7 mouse cellular contexts compared by ENCODE assay signal in the genomic region with DNA sequence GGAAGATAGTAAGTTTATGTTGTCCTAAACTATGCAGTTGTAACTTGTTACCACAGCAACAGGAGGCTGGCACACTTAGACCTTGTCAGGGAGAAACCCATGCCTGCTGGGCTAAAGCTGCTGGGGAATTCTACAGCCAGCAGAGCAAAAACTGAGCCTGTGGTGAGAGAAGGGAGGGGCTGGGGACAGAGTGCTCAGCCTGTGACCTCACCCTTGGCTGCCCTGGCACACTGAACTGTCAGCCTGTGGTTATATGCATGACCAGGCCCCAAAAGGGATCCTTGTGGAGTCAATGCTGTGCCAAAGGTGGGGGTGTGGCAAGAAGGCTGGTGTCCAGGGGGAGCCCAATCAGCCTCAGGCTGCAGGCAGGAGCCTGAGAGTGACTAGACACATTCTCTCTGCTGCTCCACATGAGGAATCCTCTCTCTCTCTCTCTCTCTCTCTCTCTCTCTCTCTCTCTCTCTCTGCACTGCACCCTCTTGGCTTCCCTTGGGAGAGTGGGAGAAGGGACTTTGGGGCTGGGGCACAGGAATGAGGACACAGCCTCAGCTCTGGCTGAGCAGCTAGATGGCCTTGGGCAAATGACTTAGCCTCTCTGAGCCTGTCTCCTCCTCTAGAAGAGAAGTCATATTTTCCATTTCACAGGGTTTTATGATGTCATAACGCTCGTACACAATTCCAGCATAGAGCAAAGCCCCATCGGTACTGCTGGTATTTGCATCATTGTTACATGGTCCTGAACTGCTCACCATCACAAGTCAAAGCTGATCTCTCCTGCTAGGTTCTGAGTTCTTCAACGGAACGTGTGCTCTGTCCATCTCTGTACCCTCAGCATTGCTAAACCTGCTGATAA. TPM values are rescaled to one million over a fixed set of nuclear protein-coding genes. Genes with fewer than 3 reads are reported as not detected.
DNase-seq lines count a peak whose midpoint lies in the region; ATAC-seq and TF ChIP-seq lines count a peak whose summit lies in the region.

No protein-coding gene starts in this region.

- no peak for TF ChIP-seq CTCF in CH12.LX (conservative IDR thresholded peaks at IDR 0.05 in 1 of 2, IDR thresholded peaks at IDR 0.05 in 1 of 2; ENCODE audit: low read depth in 2 of 2, low read length in 2 of 2)

- in situ Hi-C loops in CH12.LX (cut with MboI; ENCODE audit: low pct_ligation_motif_present, low pct_unique_long_range_greater_than_20kb, low sequenced_read_pairs): no loop called here

- TF ChIP-seq EP300 in CH12.LX (IDR thresholded peaks at IDR 0.05; ENCODE audit: low read length): peak; percentile 47; the same call in 1 of the 2 replicates

- TF ChIP-seq POLR2A in CH12.LX (IDR thresholded peaks at IDR 0.05; ENCODE audit: low read depth, low read length): no peak

- intact Hi-C loops in heart, postnatal 25 days (cut with DNase I): no loop called here

- no peak overlapping the region for H3K27ac ChIP-seq in CH12.LX (ENCODE audit: insufficient read depth, low read depth)
- no peak overlapping the region for H3K27ac ChIP-seq in hindbrain, embryonic 11.5 days (ENCODE audit: low read depth, low read length)
- H3K27ac ChIP-seq in forebrain, embryonic 16.5 days (ENCODE audit: low read length): no peak overlapping the region

- no peak overlapping the region for H3K9ac ChIP-seq in CH12.LX (ENCODE audit: insufficient read depth, low read depth)
- H3K9ac ChIP-seq in hindbrain, embryonic 11.5 days (ENCODE audit: low read depth, low read length): no peak overlapping the region
- H3K9ac ChIP-seq in forebrain, embryonic 16.5 days (replicated peaks; ENCODE audit: low read depth, low read length): no peak overlapping the region

- no peak for ATAC-seq in hindbrain, embryonic 11.5 days (ENCODE audit: low FRiP score)
- no peak for ATAC-seq in forebrain, embryonic 16.5 days

- dilution Hi-C loops in CH12.LX (cut with MboI; ENCODE audit: extremely low pct_ligation_motif_present, extremely low pct_unique_long_range_greater_than_20kb, low sequenced_read_pairs): no loop called here

- no peak overlapping the region for H3K4me3 ChIP-seq in CH12.LX (replicated peaks in 1 of 3; ENCODE audit: low read depth in 2 of 3, low read length in 2 of 3, poor library complexity in 1 of 3)
- no peak overlapping the region for H3K4me3 ChIP-seq in hindbrain, embryonic 11.5 days (ENCODE audit: low read depth, low read length)
- no peak overlapping the region for H3K4me3 ChIP-seq in forebrain, embryonic 16.5 days (replicated peaks; ENCODE audit: low read length)

- TF ChIP-seq RAD21 in CH12.LX (IDR thresholded peaks at IDR 0.05; ENCODE audit: low read depth, low read length): no peak

- DNase-seq in kidney, adult 9 months: peak; percentile 56
- DNase-seq in kidney, adult 18-20 months: no peak
- peak; percentile 98 for DNase-seq in 3T3-L1 (ENCODE audit: low read depth, low spot score)
- DNase-seq in CH12.LX (ENCODE audit: extremely low read depth): peak; percentile 59
- DNase-seq in heart, postnatal 25 days (ENCODE audit: low spot score): peak; percentile 53
- DNase-seq in hindbrain, embryonic 11.5 days (ENCODE audit: low spot score): no peak

- 89% methylated on average over 5 of the region's 5 CpGs for WGBS in hindbrain, embryonic 11.5 days
- 81% methylated on average over 5 of the region's 5 CpGs for WGBS in forebrain, embryonic 16.5 days

- H3K9me3 ChIP-seq in CH12.LX (replicated peaks; ENCODE audit: low read length): no peaks in the 10 kb centered on the region
- no peaks in the 10 kb centered on the region for H3K9me3 ChIP-seq in hindbrain, embryonic 11.5 days (ENCODE audit: control insufficient read depth, low read length)
- H3K9me3 ChIP-seq in forebrain, embryonic 16.5 days (ENCODE audit: control insufficient read depth, low read length): no peaks in the 10 kb centered on the region

- peaks cover 36% of the 10 kb centered on the region for H3K27me3 ChIP-seq in CH12.LX (replicated peaks)
- no peaks in the 10 kb centered on the region; the same call in 1 of the 2 replicates for H3K27me3 ChIP-seq in hindbrain, embryonic 11.5 days (ENCODE audit: control insufficient read depth, insufficient read depth, low read length)
- no peaks in the 10 kb centered on the region for H3K27me3 ChIP-seq in forebrain, embryonic 16.5 days (replicated peaks; ENCODE audit: control insufficient read depth, insufficient read depth, low read length)

- no peaks in the 10 kb centered on the region for H3K79me2 ChIP-seq in CH12.LX (replicated peaks; ENCODE audit: control insufficient read depth, extremely low read depth, insufficient read depth, poor library complexity, severe bottlenecking)

- H3K4me1 ChIP-seq in CH12.LX (ENCODE audit: control insufficient read depth in 1 of 2, insufficient read depth in 2 of 2): peaks cover 5 to 18% of the 10 kb centered on the region in 2 experiments; a peak in 2 of 4 replicates
- H3K4me1 ChIP-seq in hindbrain, embryonic 11.5 days (replicated peaks; ENCODE audit: control insufficient read depth, insufficient read depth, low read length): peaks cover 3% of the 10 kb centered on the region; the same call in 1 of the 2 replicates
- H3K4me1 ChIP-seq in forebrain, embryonic 16.5 days (replicated peaks; ENCODE audit: control insufficient read depth, insufficient read depth, low read length): peaks cover 10% of the 10 kb centered on the region

- H3K4me2 ChIP-seq in CH12.LX (ENCODE audit: insufficient read depth, low read depth, poor library complexity, severe bottlenecking): no peak overlapping the region
- H3K4me2 ChIP-seq in hindbrain, embryonic 11.5 days (replicated peaks; ENCODE audit: low read depth, low read length): no peak overlapping the region
- no peak overlapping the region for H3K4me2 ChIP-seq in forebrain, embryonic 16.5 days (ENCODE audit: low read length)

- peaks cover under 1 to 11% of the 10 kb centered on the region in 2 experiments for H3K36me3 ChIP-seq in CH12.LX (replicated peaks in 1 of 2; ENCODE audit: control insufficient read depth in 1 of 2, insufficient read depth in 1 of 2, low read length in 1 of 2)
- no peaks in the 10 kb centered on the region for H3K36me3 ChIP-seq in hindbrain, embryonic 11.5 days (ENCODE audit: control insufficient read depth, insufficient read depth, low read length)
- H3K36me3 ChIP-seq in forebrain, embryonic 16.5 days (ENCODE audit: control insufficient read depth, insufficient read depth): no peaks in the 10 kb centered on the region

TF ChIP-seq in CH12.LX, 34 proteins besides CTCF, POLR2A, EP300 and RAD21:
- TF ChIP-seq KAT2A (IDR thresholded peaks at IDR 0.05; ENCODE audit: insufficient replicate concordance, low read length) (no peak), JUN (IDR thresholded peaks at IDR 0.05; ENCODE audit: insufficient read depth, low read depth, low read length) (peak; percentile 96), BHLHE40 (IDR thresholded peaks at IDR 0.05; ENCODE audit: low read depth, low read length) (0 out of 2 replicates have a peak, but pooled peaks have one; percentile 37), MAZ (IDR thresholded peaks at IDR 0.05; ENCODE audit: low read depth, low read length) (peak; percentile 60; the same call in 1 of the 2 replicates), MYC (IDR thresholded peaks at IDR 0.05; ENCODE audit: low read depth, low read length) (0 out of 2 replicates have a peak, but pooled peaks have one; percentile 15), HCFC1 (IDR thresholded peaks at IDR 0.05; ENCODE audit: low read depth, low read length) (no peak), SIN3A (IDR thresholded peaks at IDR 0.05; ENCODE audit: low read length) (no peak), NELFE (IDR thresholded peaks at IDR 0.05; ENCODE audit: low read depth, low read length) (no peak), ZC3H11A (IDR thresholded peaks at IDR 0.05; ENCODE audit: low read depth, low read length) (no peak), USF2 (conservative IDR thresholded peaks at IDR 0.05; ENCODE audit: low read depth, low read length) (no peak), GABPA (IDR thresholded peaks at IDR 0.05; ENCODE audit: insufficient replicate concordance, low read depth, low read length) (peak; percentile 49), JUND (conservative IDR thresholded peaks at IDR 0.05; ENCODE audit: low read depth, low read length) (peak; percentile 94), MEF2A (IDR thresholded peaks at IDR 0.05; ENCODE audit: borderline replicate concordance, low read depth, low read length) (no peak), ETS1 (conservative IDR thresholded peaks at IDR 0.05; ENCODE audit: low read depth, low read length) (peak; percentile 76), IRF4 (IDR thresholded peaks at IDR 0.05; ENCODE audit: low read depth, low read length) (peak; percentile 48)
TF ChIP-seq in CH12.LX: peak in this region for 8.

RNA-seq across cellular contexts. Expression of a gene that starts 16.7 kb away (rescaled TPM):
- not detected in 2 replicates for total RNA-seq in CH12.LX (2012; rRNA removed)
- not detected in 2 replicates for total RNA-seq in CH12.LX (2014; rRNA removed)
- polyA plus RNA-seq in CH12.LX (2012; ENCODE audit: insufficient read length, low read depth): not detected in 2 replicates
- total RNA-seq in heart, postnatal 25 days (2021): 1 to 10 TPM; 3.1 to 3.6 TPM
- 0.60 and 1.7 TPM in 2 replicates for polyA plus RNA-seq in hindbrain, embryonic 11.5 days (2014; fragmentation: Nextera tagmentation; extraction: Ambion mirVana)
- polyA plus RNA-seq in forebrain, embryonic 16.5 days (2015; fragmentation: Nextera tagmentation; extraction: Ambion mirVana): 4.6 and 6.1 TPM in 2 replicates

RNA-seq across cellular contexts. Expression of a gene that starts 20.1 kb away (rescaled TPM):
- total RNA-seq in CH12.LX (2012; rRNA removed) (14.9 and 17.3 TPM in 2 replicates), CH12.LX (2014; rRNA removed) (2.5 and 3.1 TPM in 2 replicates)
- polyA plus RNA-seq in CH12.LX (2012; ENCODE audit: insufficient read length, low read depth): 19.6 and 21.6 TPM in 2 replicates
- total RNA-seq in heart, postnatal 25 days (2021): 10 to 100 TPM; 22.7 to 23.0 TPM
- polyA plus RNA-seq in hindbrain, embryonic 11.5 days (2014; fragmentation: Nextera tagmentation; extraction: Ambion mirVana): 34.5 and 39.4 TPM in 2 replicates
- 63.3 and 74.5 TPM in 2 replicates for polyA plus RNA-seq in forebrain, embryonic 16.5 days (2015; fragmentation: Nextera tagmentation; extraction: Ambion mirVana)

RNA-seq across cellular contexts. Expression of a gene that starts 31.3 kb away (rescaled TPM):
- total RNA-seq in CH12.LX (2012; rRNA removed): 37.6 and 46.7 TPM in 2 replicates
- 56.2 and 63.9 TPM in 2 replicates for total RNA-seq in CH12.LX (2014; rRNA removed)
- 103 and 109 TPM in 2 replicates for polyA plus RNA-seq in CH12.LX (2012; ENCODE audit: insufficient read length, low read depth)
- total RNA-seq in heart, postnatal 25 days (2021): 10 to 100 TPM; 18.3 to 18.4 TPM
- 68.1 and 69.0 TPM in 2 replicates for polyA plus RNA-seq in hindbrain, embryonic 11.5 days (2014; fragmentation: Nextera tagmentation; extraction: Ambion mirVana)
- 40.0 and 49.6 TPM in 2 replicates for polyA plus RNA-seq in forebrain, embryonic 16.5 days (2015; fragmentation: Nextera tagmentation; extraction: Ambion mirVana)

Comparison
In these comparisons a context has a peak if more than half of its experiments do, and no peak if none do; other contexts are left out.
1. DNase-seq: peak in kidney, adult 9 months (single experiment), 3T3-L1 (single experiment), CH12.LX (single experiment) and heart, postnatal 25 days (single experiment); none in kidney, adult 18-20 months (single experiment) and hindbrain, embryonic 11.5 days (single experiment).